Mouse (Mus musculus) liver, embryonic 14.5 days (tissue): ENCODE measurements at regions not wholly inside any gene's neighbourhood (a gene's known extent, or its start where the extent isn't known, plus 50 kb on each side); places are given as distances from the start of the nearest gene placed in this dataset.

ENCODE experiments used
- CTCF ChIP-seq: IDR thresholded peaks from 2 replicates; pipeline ENCODE4 v1.5.1; 2016; ENCODE audit warnings: antibody characterized with exemption, low read depth, control low read depth
- EP300 ChIP-seq: IDR thresholded peaks from 2 replicates; pipeline ENCODE4 v1.6.1; 2016; ENCODE audit warnings: antibody characterized with exemption, low read depth

- TF ChIP-seq CTCF (no peak), EP300 (no peak)
Measured at GRCm38 (mm10) chr17:75772861-75773260, 221.1 kb upstream of the Fam98a start.
